Comparison of ENCODE assay signal across 9 mouse cellular contexts in the genomic region with DNA sequence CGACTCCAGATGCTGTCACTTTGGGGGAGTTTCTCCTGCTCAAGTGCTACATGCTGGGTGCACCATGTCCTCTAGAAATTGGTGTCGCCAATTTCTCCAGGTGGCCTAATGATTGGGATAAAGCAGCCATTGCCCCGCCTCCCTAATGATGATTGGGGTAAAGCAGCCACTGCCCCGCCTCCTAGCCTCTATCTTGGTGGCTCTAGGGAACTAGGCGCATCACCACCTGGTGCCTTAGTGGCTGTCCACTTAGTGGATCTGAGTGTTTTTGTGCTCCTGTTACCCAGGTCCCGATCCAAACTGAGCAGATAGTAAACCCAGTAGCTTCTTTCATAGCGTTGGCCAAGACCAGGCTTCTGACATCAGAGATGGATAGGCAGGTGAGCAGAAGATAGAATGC. TPM values are rescaled to one million over a fixed set of nuclear protein-coding genes. Genes with fewer than 3 reads are reported as not detected.
DNase-seq lines count a peak whose midpoint lies in the region; ATAC-seq and TF ChIP-seq lines count a peak whose summit lies in the region.
"Had no signal": no experiment of that assay in that cellular context is flagged by ENCODE, and none has a peak within 500 bp of the region (broad histone marks: within the 10 kb centered on the region; RNA-seq: fewer than 3 reads in every experiment).

No protein-coding gene starts in this region.

- DNase-seq in cerebellum, adult 2 months, result peak; percentile 30 to 34
- no peak for DNase-seq in cerebellum, adult 11 months
- peak; percentile 29 for DNase-seq in ES-CJ7 (ENCODE audit: low read depth, low spot score)
- peak; percentile 5 to 18 for DNase-seq in frontal cortex, postnatal 10 days (ENCODE audit: low spot score in 2 of 2)
- DNase-seq in midbrain, embryonic 11.5 days (ENCODE audit: low spot score, missing footprints), result peak; percentile 83
- DNase-seq in urinary bladder, postnatal 14 days (ENCODE audit: low spot score), result no peak
- DNase-seq in testis, postnatal 14 days (ENCODE audit: low spot score), result no peak
- no peak for DNase-seq in thymus, adult 18-20 months

- H3K9me3 ChIP-seq in midbrain, embryonic 11.5 days (ENCODE audit: control insufficient read depth, low read length), result no peaks in the 10 kb centered on the region
- H3K9me3 ChIP-seq: liver, embryonic 15.5 days had no signal

- peak overlapping the region; percentile 54 for H3K4me3 ChIP-seq in cerebellum, adult 2 months (replicated peaks; ENCODE audit: insufficient read depth, low read depth, low read length)
- peak overlapping the region; percentile 39 for H3K4me3 ChIP-seq in midbrain, embryonic 11.5 days (ENCODE audit: low read depth, low read length)
- H3K4me3 ChIP-seq: liver, embryonic 15.5 days had no signal

- no peak for TF ChIP-seq CTCF in cerebellum, adult 2 months (IDR thresholded peaks at IDR 0.05; ENCODE audit: borderline replicate concordance, insufficient read depth, low read depth, low read length)

- TF ChIP-seq POLR2A in cerebellum, adult 2 months (IDR thresholded peaks at IDR 0.05; ENCODE audit: borderline replicate concordance, insufficient read depth, low read length), result no peak

- H3K27ac ChIP-seq in cerebellum, adult 2 months (ENCODE audit: insufficient read depth, low read length), result no peak overlapping the region
- no peak overlapping the region for H3K27ac ChIP-seq in midbrain, embryonic 11.5 days (ENCODE audit: low read depth, low read length)
- H3K27ac ChIP-seq: liver, embryonic 15.5 days had no signal

- no peaks in the 10 kb centered on the region for H3K36me3 ChIP-seq in midbrain, embryonic 11.5 days (ENCODE audit: control insufficient read depth, insufficient read depth, low read length)
- H3K36me3 ChIP-seq: liver, embryonic 15.5 days had no signal

- peak overlapping the region; percentile 85 for H3K4me2 ChIP-seq in midbrain, embryonic 11.5 days
- H3K4me2 ChIP-seq: liver, embryonic 15.5 days had no signal

- ATAC-seq in midbrain, embryonic 11.5 days (ENCODE audit: low FRiP score), result peak; percentile 58

- H3K27me3 ChIP-seq in cerebellum, adult 2 months (ENCODE audit: control insufficient read depth, insufficient read depth, low read length), result no peaks in the 10 kb centered on the region; the same call in 1 of the 2 replicates
- peaks cover 28% of the 10 kb centered on the region for H3K27me3 ChIP-seq in midbrain, embryonic 11.5 days (ENCODE audit: control insufficient read depth, insufficient read depth, low read length)

- 4% methylated on average over 7 of the region's 7 CpGs for WGBS in cerebellum, adult 2 months
- 3% methylated on average over 7 of the region's 7 CpGs for WGBS in midbrain, embryonic 11.5 days

- H3K4me1 ChIP-seq in cerebellum, adult 2 months (ENCODE audit: control insufficient read depth, insufficient read depth, low read length), result no peaks in the 10 kb centered on the region
- H3K4me1 ChIP-seq in midbrain, embryonic 11.5 days (ENCODE audit: control insufficient read depth, insufficient read depth, low read length), result no peaks in the 10 kb centered on the region
- H3K4me1 ChIP-seq: liver, embryonic 15.5 days had no signal

- H3K9ac ChIP-seq in midbrain, embryonic 11.5 days (ENCODE audit: low read length), result peak overlapping the region; percentile 44; the same call in 1 of the 2 replicates
- H3K9ac ChIP-seq: liver, embryonic 15.5 days had no signal

RNA-seq across cellular contexts. Expression of gene Pcdh15, which starts 2.0 kb away (rescaled TPM):
- polyA plus RNA-seq in cerebellum, adult 2 months (2012; rRNA removed), result 5.4 and 6.0 TPM in 2 replicates
- 0.53 and 1.1 TPM in 2 replicates for polyA plus RNA-seq in midbrain, embryonic 11.5 days (2014; fragmentation: Nextera tagmentation; extraction: Ambion mirVana)

Comparison
In these comparisons a context has a peak if more than half of its experiments do, and no peak if none do; other contexts are left out.
1. DNase-seq: peak in cerebellum, adult 2 months (2 of 2), ES-CJ7 (single experiment), frontal cortex, postnatal 10 days (2 of 2) and midbrain, embryonic 11.5 days (single experiment); none in cerebellum, adult 11 months (single experiment), urinary bladder, postnatal 14 days (single experiment), testis, postnatal 14 days (single experiment) and thymus, adult 18-20 months (0 of 2).